Mouse (Mus musculus): ENCODE data around the gene Mrps17. TPM values are rescaled to one million over a fixed set of nuclear protein-coding genes. Genes with fewer than 3 reads are reported as not detected.

Mrps17 gene
- polyA plus RNA-seq, 1 experiment from 2014 or later, result 179 TPM

- no peak overlapping the region for H3K4me2 ChIP-seq
Observed at GRCm38 (mm10) chr5:129717016-129717415, 1.7 kb downstream of the Mrps17 start.

GRCm38 (mm10) chr5:129720176-129720575 is 4.9 kb downstream of the Mrps17 start:
- Histone ChIP-seq H3K4me2 (no peak overlapping the region), H3K9me3 (no peaks in the 10 kb centered on the region), H3K4me1 (peaks cover 15% of the 10 kb centered on the region; the same call in 1 of the 2 replicates), H3K27ac (no peak overlapping the region), H3K9ac (no peak overlapping the region), H3K36me3 (peaks cover 30% of the 10 kb centered on the region), H3K27me3 (no peaks in the 10 kb centered on the region), H3K4me3 (no peak overlapping the region)
- WGBS, result 83% methylated on average over 3 of the region's 3 CpGs
- ATAC-seq (ENCODE audit: insufficient number of reproducible peaks, low FRiP score, low TSS enrichment, low read depth), result no peak

More at GRCm38 (mm10) chr5:129717016-129717415, 1.7 kb downstream of the Mrps17 start:
- Histone ChIP-seq H3K9ac (no peak overlapping the region), H3K4me3 (no peak overlapping the region), H3K4me1 (peaks cover 7% of the 10 kb centered on the region; the same call in 1 of the 2 replicates), H3K27ac (no peak overlapping the region), H3K36me3 (peaks cover 30% of the 10 kb centered on the region), H3K9me3 (no peaks in the 10 kb centered on the region), H3K27me3 (no peaks in the 10 kb centered on the region)
- WGBS, result 80% methylated on average over 9 of the region's 9 CpGs
- no peak for ATAC-seq (ENCODE audit: insufficient number of reproducible peaks, low FRiP score, low TSS enrichment, low read depth)

GRCm38 (mm10) chr5:129724268-129724667 is 9.0 kb downstream of the Mrps17 start:
- 45% methylated on average over 4 of the region's 4 CpGs for whole genome bisulfite sequencing
- peaks cover 7% of the 10 kb centered on the region for H3K36me3 ChIP-seq
- H3K27ac ChIP-seq, result peak overlapping the region; percentile 97
- H3K4me1 ChIP-seq, result peaks cover 19% of the 10 kb centered on the region
- H3K4me3 ChIP-seq, result peak overlapping the region; percentile 85
- no peaks in the 10 kb centered on the region for H3K9me3 ChIP-seq
- no peak for ATAC-seq (ENCODE audit: insufficient number of reproducible peaks, low FRiP score, low TSS enrichment, low read depth)
- H3K27me3 ChIP-seq, result no peaks in the 10 kb centered on the region
- H3K9ac ChIP-seq, result peak overlapping the region; percentile 91; the same call in 1 of the 2 replicates
- peak overlapping the region; percentile 49 for H3K4me2 ChIP-seq

GRCm38 (mm10) chr5:129724834-129725773 is 9.8 kb downstream of the Mrps17 start, which contains the start of gene Nipsnap2:
TSS of gene Nipsnap2 (plus strand) at chr5:129725063.
- peak within 1 kb of the TSS; percentile 91 for H3K9ac ChIP-seq
- WGBS, result under 1% methylated on average over 77 of the region's 93 CpGs
- H3K4me2 ChIP-seq, result peak within 1 kb of the TSS; percentile 49
- H3K36me3 ChIP-seq, result no peaks in the 10 kb centered on the region
- ATAC-seq (ENCODE audit: insufficient number of reproducible peaks, low FRiP score, low TSS enrichment, low read depth), result peak; percentile 87
- peak within 1 kb of the TSS; percentile 85 for H3K4me3 ChIP-seq
- no peaks in the 10 kb centered on the region for H3K9me3 ChIP-seq
- H3K27me3 ChIP-seq, result no peaks in the 10 kb centered on the region
- H3K4me1 ChIP-seq, result peaks cover 27% of the 10 kb centered on the region
- H3K27ac ChIP-seq, result peak within 1 kb of the TSS; percentile 97

- Histone ChIP-seq H3K9me3 (no peaks in the 10 kb centered on the region), H3K9ac (peak overlapping the region; percentile 91), H3K36me3 (no peaks in the 10 kb centered on the region), H3K4me2 (peak overlapping the region; percentile 49), H3K4me1 (peaks cover 31% of the 10 kb centered on the region), H3K27me3 (no peaks in the 10 kb centered on the region), H3K4me3 (peak overlapping the region; percentile 85), H3K27ac (peak overlapping the region; percentile 97)
- no peak for ATAC-seq (ENCODE audit: insufficient number of reproducible peaks, low FRiP score, low TSS enrichment, low read depth)
- 13% methylated on average over 7 of the region's 7 CpGs for WGBS
Observed at GRCm38 (mm10) chr5:129725774-129726392, 10.6 kb downstream of the Mrps17 start.

- H3K4me2 ChIP-seq, result no peak overlapping the region
- H3K9me3 ChIP-seq, result no peaks in the 10 kb centered on the region
- H3K9ac ChIP-seq, result no peak overlapping the region
- H3K27me3 ChIP-seq, result no peaks in the 10 kb centered on the region
- H3K36me3 ChIP-seq, result no peaks in the 10 kb centered on the region
- ATAC-seq (ENCODE audit: insufficient number of reproducible peaks, low FRiP score, low TSS enrichment, low read depth), result no peak
- no peak overlapping the region for H3K4me3 ChIP-seq
- 66% methylated on average over 3 of the region's 3 CpGs for WGBS
- no peak overlapping the region for H3K27ac ChIP-seq
- H3K4me1 ChIP-seq, result peaks cover 34% of the 10 kb centered on the region
Observed at GRCm38 (mm10) chr5:129726784-129727183, 11.5 kb downstream of the Mrps17 start.

- Histone ChIP-seq H3K4me2 (no peak overlapping the region), H3K27me3 (no peaks in the 10 kb centered on the region), H3K36me3 (no peaks in the 10 kb centered on the region), H3K27ac (peak overlapping the region; percentile 57; the same call in 1 of the 2 replicates), H3K9ac (no peak overlapping the region), H3K9me3 (no peaks in the 10 kb centered on the region), H3K4me1 (peaks cover 28% of the 10 kb centered on the region), H3K4me3 (no peak overlapping the region)
- WGBS, result 59% methylated on average over 11 of the region's 11 CpGs
- no peak for ATAC-seq (ENCODE audit: insufficient number of reproducible peaks, low FRiP score, low TSS enrichment, low read depth)
Observed at GRCm38 (mm10) chr5:129729286-129729685, 14.0 kb downstream of the Mrps17 start.

- Histone ChIP-seq H3K9me3 (no peaks in the 10 kb centered on the region), H3K9ac (no peak overlapping the region), H3K36me3 (no peaks in the 10 kb centered on the region), H3K27me3 (no peaks in the 10 kb centered on the region), H3K4me2 (no peak overlapping the region), H3K27ac (peak overlapping the region; percentile 27), H3K4me3 (no peak overlapping the region), H3K4me1 (peaks cover 26% of the 10 kb centered on the region)
- ATAC-seq (ENCODE audit: insufficient number of reproducible peaks, low FRiP score, low TSS enrichment, low read depth), result 0 out of 2 replicates have a peak, but pooled peaks have one; percentile 20
- WGBS, result 75% methylated on average over 11 of the region's 11 CpGs
Observed at GRCm38 (mm10) chr5:129730344-129730743, 15.0 kb downstream of the Mrps17 start.

- Histone ChIP-seq H3K9me3 (no peaks in the 10 kb centered on the region), H3K4me3 (no peak overlapping the region), H3K36me3 (no peaks in the 10 kb centered on the region), H3K4me2 (no peak overlapping the region), H3K9ac (no peak overlapping the region), H3K27ac (peak overlapping the region; percentile 27; the same call in 1 of the 2 replicates), H3K4me1 (peaks cover 28% of the 10 kb centered on the region), H3K27me3 (no peaks in the 10 kb centered on the region)
- WGBS, result 60% methylated on average over 5 of the region's 5 CpGs
- no peak for ATAC-seq (ENCODE audit: insufficient number of reproducible peaks, low FRiP score, low TSS enrichment, low read depth)
Observed at GRCm38 (mm10) chr5:129731021-129731420, 15.7 kb downstream of the Mrps17 start.

GRCm38 (mm10) chr5:129740976-129741375 is 25.7 kb downstream of the Mrps17 start:
- no peak overlapping the region for H3K4me2 ChIP-seq
- no peaks in the 10 kb centered on the region for H3K9me3 ChIP-seq
- WGBS, result 88% methylated on average over 1 of the region's 1 CpGs
- no peak for ATAC-seq (ENCODE audit: insufficient number of reproducible peaks, low FRiP score, low TSS enrichment, low read depth)
- H3K9ac ChIP-seq, result no peak overlapping the region
- no peak overlapping the region for H3K4me3 ChIP-seq
- H3K36me3 ChIP-seq, result peaks cover 50% of the 10 kb centered on the region
- no peak overlapping the region for H3K27ac ChIP-seq
- H3K27me3 ChIP-seq, result no peaks in the 10 kb centered on the region
- no peaks in the 10 kb centered on the region for H3K4me1 ChIP-seq

- Histone ChIP-seq H3K4me3 (no peak overlapping the region), H3K4me1 (no peaks in the 10 kb centered on the region), H3K9ac (no peak overlapping the region), H3K9me3 (no peaks in the 10 kb centered on the region), H3K36me3 (peaks cover 65% of the 10 kb centered on the region), H3K4me2 (no peak overlapping the region), H3K27me3 (no peaks in the 10 kb centered on the region), H3K27ac (no peak overlapping the region)
- no peak for ATAC-seq (ENCODE audit: insufficient number of reproducible peaks, low FRiP score, low TSS enrichment, low read depth)
- 87% methylated on average over 7 of the region's 7 CpGs for WGBS
Observed at GRCm38 (mm10) chr5:129742903-129743488, 27.7 kb downstream of the Mrps17 start.
